Mouse (Mus musculus) urinary bladder, postnatal 36 days (tissue): Measurements from ENCODE around the gene Ccdc83.

Experiments used
- DNase-seq, 2 experiments: peaks; one replicate each; pipeline ENCODE4 v3.0.0; 2022; ENCODE audit warnings: low spot score in 2 of 2, mixed read lengths in 1 of 2

Ccdc83 gene

DNA sequence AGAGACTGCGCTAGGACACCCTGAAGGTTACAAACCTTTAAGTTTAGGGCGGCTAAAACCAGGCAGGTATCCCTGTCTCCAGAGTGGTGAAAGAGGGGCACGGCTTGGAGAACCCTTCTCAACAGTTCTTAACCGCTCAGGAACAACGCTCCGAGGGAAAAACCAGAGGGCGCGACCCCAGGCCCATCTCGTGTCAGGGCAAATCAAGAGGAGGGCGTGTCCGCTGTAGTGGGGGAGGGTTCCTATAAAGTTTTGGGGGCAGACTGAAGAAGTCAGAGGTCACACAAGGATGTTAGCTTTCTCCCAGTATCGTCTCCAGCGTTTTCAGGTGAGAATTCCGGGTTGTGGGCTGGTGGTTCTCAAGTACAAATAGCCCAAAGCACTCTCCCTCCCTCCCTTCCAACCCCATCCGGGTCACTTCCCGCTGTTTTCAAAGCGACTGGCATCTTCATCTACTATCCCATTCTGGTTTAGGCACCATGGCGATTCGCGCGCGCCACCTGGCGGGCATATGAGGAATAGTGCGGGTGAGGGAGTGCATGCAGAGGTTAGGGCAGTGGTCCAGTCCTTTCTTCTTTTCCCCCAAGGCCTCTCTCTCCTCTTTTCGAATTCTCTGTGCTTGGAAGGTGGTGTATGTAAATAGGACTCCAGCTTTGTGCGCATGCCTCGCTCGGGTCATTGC, at the start of gene Ccdc83:
TSS of gene Ccdc83 (minus strand) at position 489 of the 682 bp plus-strand sequence.
- DNase-seq = peak; percentile 61 to 82

DNA sequence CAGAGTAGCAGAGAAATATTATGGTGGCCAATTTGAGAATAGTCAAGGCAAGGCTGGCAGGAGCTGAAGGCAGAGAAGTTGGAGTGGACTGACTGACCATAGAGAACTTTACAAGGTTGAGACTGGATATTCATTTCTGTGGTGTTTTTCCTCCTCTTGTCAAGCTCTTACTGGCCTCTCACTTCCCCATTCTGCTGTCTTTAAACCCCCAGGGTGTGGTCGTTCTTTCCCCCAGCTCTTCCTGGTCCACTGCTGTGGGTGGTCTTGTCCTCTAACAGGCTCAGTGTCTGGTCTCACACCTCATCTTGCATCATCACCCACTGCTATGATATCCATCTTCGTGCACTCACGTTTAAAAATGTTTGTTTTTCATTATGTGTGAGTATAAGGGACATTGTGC, 47.8 kb upstream of the Ccdc83 start:
- DNase-seq = no peak

DNA sequence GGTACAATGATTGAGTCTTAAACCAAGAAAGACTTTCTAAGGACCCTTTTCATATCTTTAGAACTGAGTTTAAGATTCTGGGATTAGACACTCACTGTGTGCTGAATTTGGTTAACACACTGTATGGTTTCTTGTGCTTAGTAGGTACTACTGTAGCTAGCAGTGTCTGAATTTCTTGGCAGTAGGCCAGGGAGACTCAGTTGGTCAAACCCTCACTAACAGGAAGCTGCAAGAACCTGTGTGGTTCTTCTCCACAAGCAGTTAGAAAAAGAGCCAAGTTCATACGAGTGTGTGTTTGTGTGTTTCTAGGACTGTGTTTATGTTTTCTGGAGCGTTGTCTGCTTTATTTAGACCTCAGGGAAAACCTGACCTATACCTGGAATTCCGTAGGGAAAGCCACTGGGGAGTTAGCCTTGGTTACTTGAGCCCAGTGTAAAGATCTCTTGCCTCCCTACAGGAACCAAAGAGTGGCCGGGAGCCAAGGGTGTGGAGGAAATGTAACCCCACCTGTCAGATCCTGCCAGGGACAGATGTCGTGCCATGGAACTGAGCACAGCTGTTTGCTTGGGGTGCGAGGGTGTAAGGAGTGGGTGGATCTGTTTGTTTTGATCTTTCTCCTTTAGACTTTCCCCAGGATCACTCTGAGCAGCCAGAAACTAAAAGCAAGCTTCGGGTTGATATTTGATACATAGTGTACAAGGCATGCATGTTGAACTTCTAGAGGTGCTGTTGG, 46.7 kb upstream of the Ccdc83 start:
- peak; percentile 11 to 17 for DNase-seq

DNA sequence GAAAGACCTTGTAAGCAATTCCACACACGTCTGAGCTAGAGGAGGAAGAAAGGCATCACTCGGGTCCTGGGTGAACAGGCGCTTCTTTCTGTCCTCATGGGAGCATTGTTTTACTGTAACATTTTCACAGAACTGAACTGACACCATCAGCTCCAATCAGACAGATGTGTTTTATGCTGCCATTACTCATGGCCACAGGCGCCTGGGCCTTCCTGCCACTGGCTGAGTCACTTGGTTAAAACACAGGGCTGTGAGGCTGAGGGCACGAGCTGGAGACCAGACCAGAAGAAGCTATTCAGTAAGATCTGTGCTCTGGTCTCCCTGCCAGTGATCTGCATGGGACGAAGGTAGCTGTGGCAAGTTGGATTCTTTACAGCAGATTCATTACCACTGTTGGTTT, 42.4 kb upstream of the Ccdc83 start:
- DNase-seq = peak in 1 of 2 experiments; percentile 29

DNA sequence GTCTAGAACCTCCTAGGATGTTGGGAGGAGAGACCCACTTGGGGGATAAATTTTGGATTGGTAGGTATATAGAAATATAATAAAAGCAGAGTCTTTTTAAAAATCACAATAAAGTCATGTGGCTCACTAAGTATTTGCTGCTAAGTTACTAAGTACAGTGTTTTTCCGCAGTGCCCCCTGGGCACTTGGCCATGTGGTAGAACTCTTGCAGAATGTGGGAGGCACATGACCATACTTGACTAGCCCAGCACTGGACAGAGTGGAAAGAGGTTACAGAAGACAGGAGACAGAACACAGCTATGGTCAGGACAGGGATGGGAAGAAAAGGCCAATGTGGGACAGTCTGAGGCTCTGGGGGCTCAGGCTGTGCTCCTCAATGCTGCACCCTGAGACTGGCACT, 41.4 kb upstream of the Ccdc83 start:
- DNase-seq = no peak

DNA sequence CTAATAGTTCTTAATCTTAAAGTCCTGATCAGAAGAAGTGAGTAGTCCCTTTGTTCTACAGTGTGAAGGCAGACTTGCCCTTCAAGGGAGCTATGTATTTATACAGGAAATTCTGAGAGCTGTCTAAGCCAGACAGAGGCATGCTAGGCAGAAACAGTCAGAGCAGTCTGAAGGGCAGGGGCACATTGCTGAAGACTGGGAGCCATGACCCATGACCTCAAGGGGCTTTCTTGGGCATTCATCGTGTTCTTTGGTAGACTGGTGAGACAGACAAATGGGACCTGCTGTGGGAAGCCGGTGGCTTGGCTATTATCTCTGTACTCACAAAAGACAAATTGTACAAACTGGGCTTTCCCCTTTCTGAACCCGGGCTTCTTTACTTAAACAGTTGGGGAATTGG, 40.5 kb upstream of the Ccdc83 start:
- no peak for DNase-seq

DNA sequence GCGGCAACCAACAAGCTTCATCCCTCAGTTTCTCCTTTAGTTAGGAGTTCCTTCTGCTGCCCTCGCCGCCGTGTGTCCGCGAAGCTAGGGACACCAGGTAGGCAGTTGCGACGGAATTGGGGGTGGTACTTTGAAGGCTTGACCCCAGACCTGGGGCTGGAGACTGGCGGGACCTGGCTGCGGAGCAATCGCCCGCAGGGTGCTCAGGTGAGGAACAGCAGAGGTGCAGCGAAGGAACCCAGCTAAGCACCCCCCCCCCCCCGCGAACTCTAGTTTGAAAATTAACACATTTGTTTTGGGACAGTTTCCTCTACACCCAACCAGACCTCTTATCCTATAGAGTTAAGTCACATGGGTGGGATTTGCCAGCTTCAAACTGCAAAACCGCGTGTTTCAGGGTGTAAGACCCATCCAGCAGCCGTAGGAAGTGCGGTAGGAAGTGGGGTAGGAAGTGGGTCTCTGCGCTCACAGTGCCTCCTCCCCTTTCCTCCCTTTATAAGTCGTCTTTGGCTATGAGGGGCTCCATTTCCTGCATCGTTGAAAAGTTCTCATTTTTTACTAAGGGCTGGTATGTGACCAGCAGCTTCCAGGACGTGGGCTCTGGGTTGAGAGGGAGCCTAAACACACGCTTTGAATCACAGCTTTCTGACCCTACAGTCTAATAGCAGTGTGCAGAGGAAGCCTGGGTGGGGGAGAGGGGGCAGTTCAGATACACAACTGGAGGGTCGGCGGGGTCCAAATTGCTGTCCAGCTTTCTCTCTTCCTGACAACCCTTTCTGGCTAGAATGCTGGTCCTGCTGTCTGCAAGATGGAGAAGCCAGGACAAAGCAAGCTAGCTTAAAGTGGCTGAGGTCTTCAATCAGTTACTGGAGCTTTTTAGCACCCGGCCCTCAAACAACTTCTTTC, 37.3 kb upstream of the Ccdc83 start:
- no peak for DNase-seq

DNA sequence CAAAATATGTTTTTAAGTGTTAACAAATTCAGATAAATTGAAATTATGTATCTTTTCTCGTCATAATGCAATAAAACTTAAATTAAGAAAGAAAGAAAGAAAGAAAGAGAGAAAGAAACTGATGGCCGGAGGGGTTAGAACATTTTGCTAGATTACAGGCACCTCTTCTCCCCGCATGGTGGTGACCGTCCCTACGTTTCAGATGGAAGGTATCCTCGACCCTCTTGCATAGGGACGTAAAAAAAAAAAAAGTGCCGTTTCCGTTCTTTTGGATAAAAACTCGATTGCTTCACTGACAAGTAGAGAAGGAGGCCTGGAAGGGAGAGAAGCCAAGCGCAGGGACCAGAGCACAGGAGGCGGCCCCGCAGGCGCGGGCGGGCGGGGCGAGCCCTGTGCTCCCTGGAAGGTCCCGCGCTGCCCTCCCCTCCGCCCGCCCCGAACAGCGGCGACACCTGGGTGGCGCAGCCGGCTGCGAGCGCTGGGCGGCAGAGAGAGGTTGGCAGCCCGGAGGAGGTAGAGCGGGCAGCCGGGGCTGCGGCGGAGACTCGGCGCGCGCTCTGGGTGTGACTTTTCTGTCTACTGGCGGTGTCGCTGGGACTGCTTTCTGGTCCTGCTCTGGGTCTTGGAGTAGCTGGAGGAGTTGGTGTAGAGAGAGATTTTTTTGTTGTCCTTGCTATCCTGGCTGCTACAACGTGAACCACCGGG, 36.5 kb upstream of the Ccdc83 start, which contains the start of gene Sytl2:
TSS of gene Sytl2 (plus strand) at position 311 of the 705 bp plus-strand sequence.
- DNase-seq = peak; percentile 61 to 70

DNA sequence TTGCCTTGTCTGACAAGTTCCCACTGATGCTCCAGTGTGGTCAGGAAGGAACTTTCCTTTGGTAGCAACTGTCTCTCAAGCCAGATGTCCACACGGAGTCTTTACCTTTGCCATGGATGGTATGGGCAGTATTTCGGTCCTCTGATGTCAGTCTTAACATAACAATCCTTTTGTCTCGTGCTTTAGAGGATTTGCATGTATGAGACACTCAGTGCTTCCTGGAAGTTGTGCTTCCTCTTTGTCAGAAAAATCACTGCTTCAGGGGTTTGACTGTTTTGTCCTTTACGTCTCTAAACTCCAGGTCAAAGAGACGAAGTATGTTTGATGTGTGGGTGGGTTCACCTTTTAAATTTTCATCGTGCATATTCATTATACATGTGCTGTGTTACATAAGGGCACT, 26.3 kb upstream of the Ccdc83 start:
- no peak for DNase-seq

DNA sequence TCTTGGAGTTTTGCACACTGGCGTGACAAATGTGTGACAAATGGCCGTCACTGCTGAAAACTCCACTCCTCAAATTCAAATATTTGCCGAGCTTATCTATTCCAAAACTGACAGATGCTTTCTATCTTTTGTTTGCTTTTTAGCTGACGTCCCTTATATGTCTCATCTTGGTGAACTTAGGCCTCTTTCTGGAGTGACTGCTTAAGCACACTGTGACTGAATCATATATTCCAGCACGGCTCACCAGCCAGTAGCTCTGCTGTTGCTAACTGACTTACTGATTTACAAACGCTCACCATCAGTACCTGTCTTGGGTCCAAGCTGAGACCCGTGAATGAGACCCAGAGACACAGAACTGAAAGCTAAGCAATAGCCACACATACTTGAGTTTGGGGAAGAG, 19.2 kb upstream of the Ccdc83 start:
- no peak for DNase-seq

DNA sequence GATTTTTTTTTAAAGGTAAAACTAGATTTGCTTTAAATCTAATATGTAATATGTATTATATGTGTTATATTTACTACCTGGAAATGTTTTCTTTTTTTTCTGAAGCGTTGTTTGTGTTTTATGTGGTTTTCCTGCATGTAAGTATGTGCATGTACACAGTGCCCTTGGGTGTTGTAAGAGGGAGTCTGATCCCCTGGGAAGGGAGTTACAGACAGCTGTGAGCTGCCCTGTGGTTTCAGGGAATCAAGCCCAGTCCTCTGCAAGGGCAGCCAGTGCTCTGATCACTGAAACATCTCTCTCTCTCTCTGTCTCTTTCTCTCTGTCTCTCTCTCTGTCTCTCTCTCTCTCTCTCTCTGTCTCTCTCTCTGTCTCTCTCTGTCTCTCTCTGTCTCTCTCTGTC, 17.2 kb upstream of the Ccdc83 start:
- no peak for DNase-seq

DNA sequence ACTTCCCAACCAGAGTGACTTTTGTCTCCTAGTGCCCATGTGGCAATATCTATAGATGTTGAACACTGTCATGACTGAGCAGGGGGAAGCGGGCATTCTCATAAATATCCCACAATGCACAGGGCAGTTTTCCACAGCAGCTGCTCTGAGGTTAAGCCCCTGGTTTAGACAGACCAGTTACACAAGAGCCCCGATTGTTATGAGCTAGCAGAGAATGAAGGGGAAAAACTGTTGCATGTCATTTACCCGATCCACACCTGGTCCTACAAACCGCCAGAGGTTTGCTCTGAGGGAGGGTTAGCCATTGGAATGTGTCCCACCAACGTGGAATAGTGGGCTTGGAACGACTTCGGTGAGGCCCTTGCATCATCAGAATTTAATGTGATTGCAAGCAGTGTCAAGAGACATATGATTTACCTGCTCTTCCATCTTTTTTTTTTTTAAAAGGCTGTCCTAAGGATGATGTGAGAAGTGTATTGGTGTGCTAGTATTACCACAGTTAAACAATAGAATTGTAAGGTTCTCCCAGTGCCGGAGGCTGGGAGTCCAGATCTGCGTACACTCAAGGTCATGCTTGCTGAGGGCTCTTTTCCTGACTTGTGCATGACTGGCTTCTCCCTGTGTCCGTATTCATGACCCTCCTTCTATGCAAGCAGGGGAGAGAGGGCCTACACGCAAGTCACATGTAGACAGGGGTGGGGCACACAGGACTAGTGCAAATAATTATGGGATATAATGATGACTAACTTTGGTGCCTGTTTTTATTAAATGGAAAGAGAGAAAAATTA, 16.4 kb upstream of the Ccdc83 start:
- DNase-seq = no peak

DNA sequence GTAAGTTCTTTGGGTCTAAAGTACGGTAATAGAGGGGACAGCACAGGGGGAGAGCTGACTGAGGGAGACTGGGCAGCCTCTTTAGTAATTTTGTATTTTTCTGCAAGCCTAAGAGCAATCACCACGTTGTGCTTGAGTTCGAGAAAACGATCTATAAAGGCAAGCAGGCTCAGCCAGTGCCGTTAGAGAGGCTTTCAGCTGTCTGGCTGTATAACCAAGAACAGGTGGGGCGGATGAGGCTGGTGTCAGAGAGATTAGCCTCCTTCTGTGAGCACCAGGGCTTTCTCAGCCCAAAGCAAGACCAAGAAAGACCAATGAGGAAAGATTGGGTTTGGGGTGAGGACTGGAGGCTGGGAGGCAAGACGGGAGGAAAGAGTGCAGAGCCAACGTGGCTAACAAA, 15.3 kb upstream of the Ccdc83 start:
- DNase-seq = no peak

DNA sequence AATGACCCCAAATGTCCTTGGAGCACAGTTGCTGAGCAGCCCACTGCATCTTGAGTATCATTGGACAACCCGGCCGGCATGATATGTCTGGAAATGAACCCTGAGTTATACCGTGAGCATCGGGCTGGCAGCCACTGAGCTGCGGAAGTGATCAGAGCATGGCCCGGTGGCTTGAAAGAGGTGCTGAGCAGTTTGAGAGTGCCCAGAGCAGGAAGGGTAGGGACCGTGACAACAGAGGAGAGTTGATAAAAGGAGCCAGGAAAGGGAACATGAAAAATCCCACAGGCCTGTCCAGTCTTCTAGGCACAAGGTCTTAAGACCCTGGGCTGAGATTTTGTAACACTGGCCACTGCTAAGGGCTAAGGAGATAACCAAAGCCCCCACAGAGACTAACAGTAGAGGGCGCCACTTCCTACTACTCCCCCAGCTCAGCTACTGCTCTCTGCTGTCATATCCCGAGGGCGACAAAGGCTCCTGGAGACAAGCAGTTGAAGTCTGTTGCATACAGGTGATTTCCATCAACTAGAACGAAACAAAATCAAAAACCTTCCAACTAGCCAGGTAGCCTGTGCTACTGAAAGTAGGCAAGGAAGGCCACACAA, 14.8 kb upstream of the Ccdc83 start:
- DNase-seq = peak in 1 of 2 experiments; percentile 35

DNA sequence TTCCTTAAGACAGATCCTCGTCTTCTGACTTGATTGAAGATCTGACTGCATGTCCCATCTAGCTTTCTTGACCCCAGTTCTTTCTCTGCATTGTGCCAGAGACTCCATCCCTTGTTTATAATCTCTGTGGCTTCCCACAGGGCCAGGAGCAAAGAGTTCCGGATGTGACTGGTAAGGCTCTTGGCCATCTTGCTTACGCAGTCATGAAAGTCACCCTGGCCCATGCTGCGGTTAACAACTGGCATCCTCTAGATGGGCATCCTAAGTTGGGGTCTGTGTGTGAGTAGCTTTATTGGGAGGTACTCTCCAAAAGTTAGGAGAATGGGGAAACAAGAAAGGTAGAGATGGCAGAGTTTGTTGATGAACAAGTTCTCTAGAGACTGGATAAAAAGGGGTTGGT, 13.6 kb upstream of the Ccdc83 start:
- DNase-seq = no peak

DNA sequence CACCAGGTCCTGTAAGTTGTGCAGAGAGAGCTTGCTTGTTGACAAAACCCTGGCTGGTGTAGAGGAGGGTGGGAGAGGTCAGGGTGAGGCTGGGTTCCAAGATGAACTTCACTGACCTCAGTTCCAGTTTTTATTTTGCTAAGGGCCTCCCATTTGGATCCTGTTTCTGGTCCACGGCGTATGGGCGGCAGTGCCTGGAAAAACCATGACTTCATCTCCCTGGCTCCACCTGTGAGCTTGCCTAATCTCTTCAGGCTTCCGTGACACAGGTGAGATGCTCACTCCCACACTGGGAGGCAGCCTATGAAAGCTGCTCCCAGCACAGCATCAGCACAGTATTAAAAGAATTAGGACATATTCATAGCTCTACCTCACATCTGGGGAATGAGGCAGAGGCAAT, 12.2 kb upstream of the Ccdc83 start:
- no peak for DNase-seq

DNA sequence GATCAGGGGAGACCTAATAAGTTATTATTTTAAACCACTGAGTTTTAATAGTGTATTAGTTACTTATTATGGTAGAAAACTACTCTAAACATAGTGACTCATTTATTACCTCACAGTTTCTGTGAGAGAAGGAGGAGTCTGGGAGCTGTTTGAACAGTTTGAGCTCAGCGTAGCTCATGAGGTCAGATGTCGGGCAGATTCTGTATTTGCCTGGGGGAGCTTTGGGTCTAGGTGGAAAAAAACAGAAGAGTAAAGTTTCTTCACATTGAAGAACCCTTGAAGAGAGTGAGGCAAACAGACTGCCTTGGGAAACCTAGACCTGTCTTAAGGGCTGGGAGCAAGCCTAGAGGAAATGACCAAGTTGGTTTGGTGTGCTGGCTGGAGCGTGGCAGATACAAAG, 11.7 kb upstream of the Ccdc83 start:
- DNase-seq = no peak

DNA sequence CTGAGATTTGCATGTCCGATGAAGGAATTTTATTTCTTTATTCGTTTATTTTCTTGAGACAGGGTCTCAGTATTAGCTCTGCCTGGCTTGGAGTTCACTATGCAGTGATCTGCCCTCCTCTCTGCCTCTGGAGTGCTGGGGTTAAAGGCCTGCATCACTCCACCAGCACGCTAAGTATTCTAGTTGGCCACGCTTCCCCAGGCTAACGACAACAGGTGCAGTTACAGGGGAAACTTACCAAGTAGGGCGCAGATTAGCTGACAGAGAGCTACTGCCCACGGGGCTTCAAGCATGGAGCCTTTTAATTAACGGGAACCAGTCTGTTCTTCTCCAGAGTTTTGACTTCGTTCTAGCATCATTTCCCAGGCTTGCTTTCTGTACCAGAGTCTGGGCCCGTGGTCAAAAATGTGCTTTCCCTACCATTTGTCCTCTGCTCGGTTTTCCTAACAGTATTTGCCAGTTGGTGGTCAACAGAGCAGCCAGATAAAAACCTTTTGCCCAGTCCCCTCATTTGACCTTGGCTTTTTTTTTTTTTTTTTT, 9.1 kb upstream of the Ccdc83 start:
- no peak for DNase-seq

DNA sequence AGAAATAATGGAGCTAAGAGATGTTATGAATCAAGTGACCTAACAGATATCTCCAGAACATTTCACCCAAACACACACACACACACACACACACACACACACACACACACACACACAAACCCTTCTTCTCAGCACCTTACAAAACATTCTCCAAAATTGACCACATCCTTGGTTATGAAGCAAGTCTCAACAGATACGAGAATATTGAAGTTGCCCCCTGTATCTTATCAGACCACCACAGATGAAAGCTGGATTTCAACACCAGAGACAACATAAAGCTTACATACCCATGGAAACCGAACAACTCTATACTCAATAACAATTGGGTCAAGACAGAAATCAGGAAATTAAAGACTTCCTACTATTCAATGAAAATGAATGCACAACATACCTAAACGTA, 4.6 kb upstream of the Ccdc83 start:
- no peak for DNase-seq

DNA sequence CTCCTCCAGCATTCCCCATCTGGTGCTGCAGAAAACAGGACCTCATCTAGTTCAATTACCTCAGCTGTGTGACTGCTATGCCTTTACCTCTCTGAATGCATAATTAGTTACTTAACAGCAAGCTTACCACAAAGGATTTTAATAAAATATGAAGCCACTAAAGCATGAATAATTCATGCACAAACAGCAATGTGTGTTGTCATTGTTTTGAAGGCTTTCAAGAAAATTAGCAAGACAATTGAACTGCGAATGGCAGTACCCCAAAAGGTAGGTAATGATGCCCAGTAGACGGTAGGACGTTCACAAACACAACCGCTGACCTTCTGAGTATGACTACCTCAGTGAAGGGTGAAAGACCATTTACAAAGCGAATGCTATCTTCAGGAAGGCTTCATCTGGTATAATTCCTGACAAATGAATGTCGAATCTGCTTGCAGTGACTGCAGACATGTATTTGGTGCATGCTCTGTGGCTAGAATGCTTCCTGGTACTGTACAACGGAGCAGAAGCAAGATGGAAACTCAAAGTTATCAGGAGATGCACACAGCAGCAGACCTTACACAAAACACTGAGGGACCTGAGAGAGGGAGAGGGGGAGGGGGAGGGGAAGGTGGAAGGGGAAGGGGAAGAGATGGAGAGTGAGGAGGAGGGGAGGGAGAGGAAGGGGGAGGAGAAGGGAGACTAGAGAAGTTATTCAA, 3.5 kb downstream of the Ccdc83 start:
- DNase-seq = no peak
